Comparison of ENCODE assay signal across 8 mouse cellular contexts in the genomic region with DNA sequence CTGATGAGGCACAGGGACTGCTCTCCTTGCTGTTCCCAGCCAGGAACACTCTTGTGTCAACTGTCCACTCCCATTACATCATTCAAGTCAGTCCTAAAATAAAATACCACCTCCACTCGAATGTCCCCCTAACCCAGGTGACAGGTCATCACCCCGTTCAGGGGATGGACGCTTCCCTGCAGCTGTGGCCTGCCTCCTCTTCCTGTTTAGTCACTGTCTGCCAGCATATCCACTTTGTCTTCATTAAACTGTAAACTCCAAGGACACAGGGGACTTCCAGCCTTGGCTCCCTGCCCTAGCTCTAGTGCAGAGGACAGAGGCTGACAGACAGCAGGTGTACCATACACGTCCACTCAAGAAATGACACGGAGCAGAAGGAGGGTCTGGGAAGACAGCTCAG. TPM values are rescaled to one million over a fixed set of nuclear protein-coding genes. Genes with fewer than 3 reads are reported as not detected.
A peak's percentile ranks its signal among the peaks of the same experiment; 100 is the strongest.
DNase-seq lines count a peak whose midpoint lies in the region; TF ChIP-seq lines count a peak whose summit lies in the region.

No protein-coding gene starts in this region.

- 25% methylated on average over 5 of the region's 5 CpGs for WGBS in lung, adult 2 months

- TF ChIP-seq POLR2A in lung, adult 2 months (IDR thresholded peaks at IDR 0.05; ENCODE audit: borderline replicate concordance, extremely low read depth, low read depth, low read length), result no peak

- peak; percentile 91 to 95 for DNase-seq in adrenal gland, adult (ENCODE audit: inconsistent age in 2 of 2, low spot score in 1 of 2)
- peak; percentile 92 for DNase-seq in adrenal gland, postnatal 14 days
- peak; percentile 73 for DNase-seq in heart, postnatal 4 days
- peak; percentile 28 for DNase-seq in lung, adult 2 months
- no peak for DNase-seq in layer of hippocampus, postnatal 14 days (ENCODE audit: low spot score in 2 of 2)
- DNase-seq in frontal cortex, postnatal 36 days (ENCODE audit: low spot score in 2 of 2), result no peak
- DNase-seq in retina, embryonic 14.5 days (ENCODE audit: low spot score), result no peak
- no peak for DNase-seq in right cerebral cortex, postnatal 4 days

- no peak for TF ChIP-seq CTCF in lung, adult 2 months (IDR thresholded peaks at IDR 0.05; ENCODE audit: insufficient read depth, low read length)

- H3K4me3 ChIP-seq in lung, adult 2 months (replicated peaks; ENCODE audit: extremely low read depth, low read depth, low read length), result no peak overlapping the region

- peaks cover 26% of the 10 kb centered on the region for H3K4me1 ChIP-seq in lung, adult 2 months (ENCODE audit: control insufficient read depth, insufficient read depth, low read length)

RNA-seq across cellular contexts. Expression of a gene that starts 14.6 kb away (rescaled TPM):
- total RNA-seq in adrenal gland, postnatal 14 days (2021), result 280 and 301 TPM in 2 replicates
- total RNA-seq in heart, postnatal 4 days (2021), result 100 to 1,000 TPM; 219 to 228 TPM
- polyA plus RNA-seq in lung, adult 2 months (2012; rRNA removed), result 133 and 162 TPM in 2 replicates
- 10 to 100 TPM; 80.9 to 86.7 TPM for total RNA-seq in layer of hippocampus, postnatal 14 days (2021)

Comparison
In these comparisons a context has a peak if more than half of its experiments do, and no peak if none do; other contexts are left out.
1. DNase-seq: peak in adrenal gland, adult (2 of 2), adrenal gland, postnatal 14 days (single experiment), heart, postnatal 4 days (single experiment) and lung, adult 2 months (single experiment); none in layer of hippocampus, postnatal 14 days (0 of 2), frontal cortex, postnatal 36 days (0 of 2), retina, embryonic 14.5 days (single experiment) and right cerebral cortex, postnatal 4 days (single experiment).